In the genomic region with DNA sequence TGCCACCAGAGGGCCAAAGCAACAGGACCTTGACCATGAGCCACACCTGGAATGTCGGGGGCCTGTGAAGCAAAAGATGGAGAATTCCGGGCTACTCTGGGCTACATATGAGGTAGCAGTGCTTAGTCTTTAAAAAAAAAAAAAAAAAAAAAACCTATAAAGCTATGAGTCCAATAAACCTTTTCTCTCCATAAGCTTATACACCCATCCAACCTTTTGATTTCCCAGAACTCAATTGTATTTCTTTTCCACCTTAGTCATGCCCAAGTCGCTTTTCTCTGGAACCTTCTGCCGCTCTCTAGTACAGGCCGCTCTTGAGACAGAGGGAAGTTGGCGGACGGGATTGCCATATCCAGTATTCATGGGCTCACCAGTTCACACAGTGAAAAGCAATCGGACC, we compare ENCODE assay signal across 9 mouse cellular contexts. TPM values are rescaled to one million over a fixed set of nuclear protein-coding genes. Genes with fewer than 3 reads are reported as not detected.
A peak's percentile ranks its signal among the peaks of the same experiment; 100 is the strongest.
DNase-seq lines count a peak whose midpoint lies in the region; ATAC-seq and TF ChIP-seq lines count a peak whose summit lies in the region.
"Had no signal": no experiment of that assay in that cellular context is flagged by ENCODE, and none has a peak within 500 bp of the region (broad histone marks: within the 10 kb centered on the region; RNA-seq: fewer than 3 reads in every experiment).

No protein-coding gene starts in this region.

- no peak for DNase-seq in lung, postnatal 0 days (ENCODE audit: low spot score)
- no peak for DNase-seq in lung, postnatal 14 days
- DNase-seq in forebrain, embryonic 14.5 days (ENCODE audit: low spot score): no peak
- no peak for DNase-seq in limb, embryonic 14.5 days (ENCODE audit: low spot score)
- DNase-seq in thymus, postnatal 0 days (ENCODE audit: low spot score): no peak

- no peak overlapping the region for H3K9ac ChIP-seq in lung, postnatal 0 days (replicated peaks; ENCODE audit: low read depth)
- peak overlapping the region; percentile 58 for H3K9ac ChIP-seq in forebrain, embryonic 14.5 days (ENCODE audit: low read length)
- peak overlapping the region; percentile 37; the same call in 1 of the 2 replicates for H3K9ac ChIP-seq in limb, embryonic 14.5 days (ENCODE audit: low read depth, low read length, severe bottlenecking)
- no peak overlapping the region for H3K9ac ChIP-seq in stomach, embryonic 15.5 days

- H3K27me3 ChIP-seq in lung, postnatal 0 days (replicated peaks; ENCODE audit: insufficient read depth, low read length): no peaks in the 10 kb centered on the region
- H3K27me3 ChIP-seq in forebrain, embryonic 14.5 days (replicated peaks; ENCODE audit: control insufficient read depth, insufficient read depth, low read length): no peaks in the 10 kb centered on the region
- no peaks in the 10 kb centered on the region for H3K27me3 ChIP-seq in limb, embryonic 14.5 days (ENCODE audit: control insufficient read depth, insufficient read depth, low read length)
- H3K27me3 ChIP-seq in stomach, embryonic 15.5 days (replicated peaks): peaks cover 17% of the 10 kb centered on the region; the same call in 1 of the 2 replicates

- no peaks in the 10 kb centered on the region; the same call in 1 of the 2 replicates for H3K4me1 ChIP-seq in lung, postnatal 0 days (ENCODE audit: insufficient read depth, low read depth, low read length)
- peaks cover 9% of the 10 kb centered on the region; the same call in 1 of the 2 replicates for H3K4me1 ChIP-seq in forebrain, embryonic 14.5 days (ENCODE audit: control insufficient read depth, insufficient read depth, low read length)
- H3K4me1 ChIP-seq in limb, embryonic 14.5 days (ENCODE audit: control insufficient read depth, insufficient read depth, low read length): no peaks in the 10 kb centered on the region; the same call in 1 of the 2 replicates
- H3K4me1 ChIP-seq in stomach, embryonic 15.5 days: 0 out of 2 replicates have a peak, but pooled peaks cover 7% of the 10 kb centered on the region

- no peak for TF ChIP-seq CTCF in lung, postnatal 0 days (IDR thresholded peaks at IDR 0.05)

- peak overlapping the region; percentile 28; the same call in 1 of the 2 replicates for H3K4me3 ChIP-seq in lung, postnatal 0 days (ENCODE audit: low read depth, low read length)
- peak overlapping the region; percentile 35 for H3K4me3 ChIP-seq in forebrain, embryonic 14.5 days (ENCODE audit: low read depth, low read length)
- peak overlapping the region; percentile 35 for H3K4me3 ChIP-seq in limb, embryonic 14.5 days (replicated peaks; ENCODE audit: low read length)
- peak overlapping the region; percentile 37 for H3K4me3 ChIP-seq in stomach, embryonic 15.5 days (replicated peaks)

- H3K9me3 ChIP-seq in lung, postnatal 0 days (ENCODE audit: low read length): no peaks in the 10 kb centered on the region
- H3K9me3 ChIP-seq in forebrain, embryonic 14.5 days (replicated peaks; ENCODE audit: control insufficient read depth, low read length): no peaks in the 10 kb centered on the region
- H3K9me3 ChIP-seq in limb, embryonic 14.5 days (ENCODE audit: control insufficient read depth, low read length): no peaks in the 10 kb centered on the region
- no peaks in the 10 kb centered on the region for H3K9me3 ChIP-seq in stomach, embryonic 15.5 days

- peak overlapping the region; percentile 52; the same call in 1 of the 2 replicates for H3K4me2 ChIP-seq in lung, postnatal 0 days (replicated peaks; ENCODE audit: low read depth, low read length)
- H3K4me2 ChIP-seq in forebrain, embryonic 14.5 days (ENCODE audit: low read length): peak overlapping the region; percentile 64
- H3K4me2 ChIP-seq in limb, embryonic 14.5 days (replicated peaks; ENCODE audit: low read depth, low read length, severe bottlenecking): peak overlapping the region; percentile 48
- H3K4me2 ChIP-seq in stomach, embryonic 15.5 days: peak overlapping the region; percentile 65

- H3K36me3 ChIP-seq in lung, postnatal 0 days (ENCODE audit: insufficient read depth, low read length): no peaks in the 10 kb centered on the region
- H3K36me3 ChIP-seq in forebrain, embryonic 14.5 days (ENCODE audit: control insufficient read depth, insufficient read depth, low read length): no peaks in the 10 kb centered on the region
- H3K36me3 ChIP-seq in limb, embryonic 14.5 days (ENCODE audit: control insufficient read depth, insufficient read depth, low read length): no peaks in the 10 kb centered on the region
- H3K36me3 ChIP-seq in stomach, embryonic 15.5 days: no peaks in the 10 kb centered on the region

- no peak for ATAC-seq in lung, postnatal 0 days
- peak; percentile 35; the same call in 1 of the 2 replicates for ATAC-seq in forebrain, embryonic 14.5 days
- ATAC-seq in limb, embryonic 14.5 days (ENCODE audit: low FRiP score, low read depth): no peak
- ATAC-seq in stomach, embryonic 15.5 days (ENCODE audit: insufficient read depth, low FRiP score, low read depth): no peak
- ATAC-seq in monocyte, adult 5-6 weeks (replicated peaks; ENCODE audit: insufficient number of reproducible peaks, low FRiP score, low TSS enrichment, poor library complexity, severe bottlenecking): no peak

- no peak for TF ChIP-seq POLR2A in limb, embryonic 14.5 days (IDR thresholded peaks at IDR 0.05; ENCODE audit: borderline replicate concordance, extremely low read depth, insufficient read depth, insufficient read length)

- no peak for TF ChIP-seq EP300 in lung, postnatal 0 days (IDR thresholded peaks at IDR 0.05)

- H3K27ac ChIP-seq in lung, postnatal 0 days (ENCODE audit: low read length): no peak overlapping the region
- H3K27ac ChIP-seq in forebrain, embryonic 14.5 days (ENCODE audit: low read depth, low read length): no peak overlapping the region
- H3K27ac ChIP-seq in limb, embryonic 14.5 days (replicated peaks; ENCODE audit: low read depth, low read length): no peak overlapping the region
- H3K27ac ChIP-seq in stomach, embryonic 15.5 days: no peak overlapping the region

- WGBS in lung, postnatal 0 days: 75% methylated on average over 8 of the region's 8 CpGs
- 64% methylated on average over 8 of the region's 8 CpGs for WGBS in forebrain, embryonic 14.5 days
- 71% methylated on average over 8 of the region's 8 CpGs for WGBS in limb, embryonic 14.5 days
- WGBS in stomach, embryonic 15.5 days: 73% methylated on average over 8 of the region's 8 CpGs

RNA-seq across cellular contexts. Expression of a gene that starts 1.1 kb away (rescaled TPM):
- polyA plus RNA-seq in lung, postnatal 0 days (2015; fragmentation: Nextera tagmentation; extraction: Ambion mirVana): 0.19 and 0.37 TPM in 2 replicates
- 1.1 and 1.4 TPM in 2 replicates for polyA plus RNA-seq in forebrain, embryonic 14.5 days (2014; fragmentation: Nextera tagmentation; extraction: Ambion mirVana)
- polyA plus RNA-seq in limb, embryonic 14.5 days (2012; rRNA removed): 0.29 and 0.44 TPM in 2 replicates
- polyA plus RNA-seq in limb, embryonic 14.5 days (2014; fragmentation: Nextera tagmentation; extraction: Ambion mirVana): 0.39 and 0.62 TPM in 2 replicates
- 0.15 and 0.30 TPM in 2 replicates for polyA plus RNA-seq in stomach, embryonic 15.5 days (2015; fragmentation: Nextera tagmentation; extraction: Ambion mirVana)
- not detected in 3 replicates for total RNA-seq in monocyte, adult 5-6 weeks (2017)
- polyA plus RNA-seq in thymus, postnatal 0 days (2015; fragmentation: Nextera tagmentation; extraction: Ambion mirVana): 0.37 and 0.65 TPM in 2 replicates
- total RNA-seq: adrenal gland, adult 18-20 months; liver, adult 2 months had no signal
- polyA plus RNA-seq: liver, adult 2 months had no signal

RNA-seq across cellular contexts. Expression of a gene that starts 32.5 kb away (rescaled TPM):
- 5.9 and 6.0 TPM in 2 replicates for polyA plus RNA-seq in lung, postnatal 0 days (2015; fragmentation: Nextera tagmentation; extraction: Ambion mirVana)
- polyA plus RNA-seq in forebrain, embryonic 14.5 days (2014; fragmentation: Nextera tagmentation; extraction: Ambion mirVana): 10.4 and 13.7 TPM in 2 replicates
- polyA plus RNA-seq in limb, embryonic 14.5 days (2012; rRNA removed): 20.8 and 22.2 TPM in 2 replicates
- polyA plus RNA-seq in limb, embryonic 14.5 days (2014; fragmentation: Nextera tagmentation; extraction: Ambion mirVana): 13.0 and 15.4 TPM in 2 replicates
- polyA plus RNA-seq in stomach, embryonic 15.5 days (2015; fragmentation: Nextera tagmentation; extraction: Ambion mirVana): 17.2 and 17.7 TPM in 2 replicates
- 3.1 to 5.3 TPM (median 4.3 TPM) in 3 replicates for total RNA-seq in monocyte, adult 5-6 weeks (2017)
- polyA plus RNA-seq in thymus, postnatal 0 days (2015; fragmentation: Nextera tagmentation; extraction: Ambion mirVana): 26.9 and 27.7 TPM in 2 replicates

RNA-seq across cellular contexts. Expression of a gene that starts 40.6 kb away (rescaled TPM):
- 30.3 and 37.8 TPM in 2 replicates for polyA plus RNA-seq in lung, postnatal 0 days (2015; fragmentation: Nextera tagmentation; extraction: Ambion mirVana)
- 70.6 and 78.6 TPM in 2 replicates for polyA plus RNA-seq in forebrain, embryonic 14.5 days (2014; fragmentation: Nextera tagmentation; extraction: Ambion mirVana)
- polyA plus RNA-seq in limb, embryonic 14.5 days (2012; rRNA removed): 27.1 and 38.0 TPM in 2 replicates
- 62.5 and 71.4 TPM in 2 replicates for polyA plus RNA-seq in limb, embryonic 14.5 days (2014; fragmentation: Nextera tagmentation; extraction: Ambion mirVana)
- polyA plus RNA-seq in stomach, embryonic 15.5 days (2015; fragmentation: Nextera tagmentation; extraction: Ambion mirVana): 55.7 and 59.0 TPM in 2 replicates
- total RNA-seq in monocyte, adult 5-6 weeks (2017): 104 to 149 TPM (median 135 TPM) in 3 replicates
- 77.0 and 86.8 TPM in 2 replicates for polyA plus RNA-seq in thymus, postnatal 0 days (2015; fragmentation: Nextera tagmentation; extraction: Ambion mirVana)

RNA-seq across cellular contexts. Expression of a gene that starts 49.1 kb away (rescaled TPM):
- polyA plus RNA-seq in lung, postnatal 0 days (2015; fragmentation: Nextera tagmentation; extraction: Ambion mirVana): 2.7 and 2.8 TPM in 2 replicates
- polyA plus RNA-seq in forebrain, embryonic 14.5 days (2014; fragmentation: Nextera tagmentation; extraction: Ambion mirVana): 5.7 and 8.5 TPM in 2 replicates
- polyA plus RNA-seq in limb, embryonic 14.5 days (2012; rRNA removed): 0.04 TPM in 1 of 2 replicates, not detected in the other
- 0.74 and 0.90 TPM in 2 replicates for polyA plus RNA-seq in limb, embryonic 14.5 days (2014; fragmentation: Nextera tagmentation; extraction: Ambion mirVana)
- polyA plus RNA-seq in stomach, embryonic 15.5 days (2015; fragmentation: Nextera tagmentation; extraction: Ambion mirVana): 0.12 and 0.36 TPM in 2 replicates
- not detected in 3 replicates for total RNA-seq in monocyte, adult 5-6 weeks (2017)
- 1.3 and 3.0 TPM in 2 replicates for polyA plus RNA-seq in thymus, postnatal 0 days (2015; fragmentation: Nextera tagmentation; extraction: Ambion mirVana)
- total RNA-seq: adrenal gland, adult 18-20 months; liver, adult 2 months had no signal
- polyA plus RNA-seq: liver, adult 2 months had no signal

Comparison
In these comparisons a context has a peak if more than half of its experiments do, and no peak if none do; other contexts are left out.
1. H3K9ac ChIP-seq: peak in forebrain, embryonic 14.5 days (single experiment) and limb, embryonic 14.5 days (single experiment); none in lung, postnatal 0 days (single experiment) and stomach, embryonic 15.5 days (single experiment).
2. Peak in every context shown above with its lines, with median percentiles within 50 percentile points of each other: H3K4me2 ChIP-seq and H3K4me3 ChIP-seq.